Mouse (Mus musculus) gastrocnemius, adult 8-10 months (tissue): ENCODE data around the gene Sept12. TPM values are rescaled to one million over a fixed set of nuclear protein-coding genes. Genes with fewer than 3 reads are reported as not detected.

Experiments used
- DNase-seq, 2 experiments: peaks; one replicate each; pipeline ENCODE4 v3.0.0; 2022; ENCODE audit warnings: low spot score in 2 of 2
- total RNA-seq, 4 experiments: library from RNA; stranded (reverse); gene quantifications; 2 replicates each; pipeline ENCODE4 v1.2.4; 2022

The Sept12 gene
- total RNA-seq, 4 experiments from 2014 or later: not detected

DNA sequence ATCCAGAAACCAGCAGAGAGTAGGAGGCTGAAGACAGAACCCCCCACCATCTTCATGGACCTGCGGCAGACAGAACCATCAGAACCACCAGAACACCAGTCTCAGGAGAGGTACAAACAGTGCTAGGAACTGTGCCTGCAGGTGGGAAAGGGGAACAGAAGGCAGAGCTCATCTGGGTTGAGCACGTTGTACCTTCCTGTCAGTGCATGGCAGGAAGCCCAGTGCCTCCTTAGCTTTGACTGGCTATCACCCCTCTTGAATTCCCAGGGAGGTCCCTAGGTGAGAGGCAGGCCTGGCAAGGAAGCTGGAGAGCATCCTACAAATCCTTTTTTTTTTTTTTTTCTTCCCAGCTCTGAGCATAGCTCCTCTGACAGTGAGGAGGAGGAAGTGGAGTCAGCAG, 21.5 kb downstream of the Sept12 start:
- DNase-seq: no peak

DNA sequence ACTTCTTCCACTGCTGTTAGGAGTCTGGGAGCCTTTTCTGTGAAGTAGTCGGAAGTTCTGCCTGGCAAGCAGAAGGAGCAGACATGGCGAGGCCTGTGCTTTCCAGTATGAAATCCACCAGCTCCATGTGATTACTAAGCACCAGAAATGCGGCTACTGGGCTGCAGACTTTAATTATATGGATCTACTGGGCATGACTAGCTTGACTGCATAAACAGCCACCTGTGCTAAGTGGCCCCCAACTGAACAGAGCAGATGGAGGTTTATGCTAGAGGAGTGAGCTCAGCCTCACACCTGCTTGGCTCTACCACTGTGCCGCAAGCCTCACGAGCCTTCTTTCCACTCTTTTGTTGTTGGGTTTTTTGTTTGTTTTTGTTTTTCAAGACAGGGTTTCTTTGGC, 23.1 kb downstream of the Sept12 start:
- no peak for DNase-seq

DNA sequence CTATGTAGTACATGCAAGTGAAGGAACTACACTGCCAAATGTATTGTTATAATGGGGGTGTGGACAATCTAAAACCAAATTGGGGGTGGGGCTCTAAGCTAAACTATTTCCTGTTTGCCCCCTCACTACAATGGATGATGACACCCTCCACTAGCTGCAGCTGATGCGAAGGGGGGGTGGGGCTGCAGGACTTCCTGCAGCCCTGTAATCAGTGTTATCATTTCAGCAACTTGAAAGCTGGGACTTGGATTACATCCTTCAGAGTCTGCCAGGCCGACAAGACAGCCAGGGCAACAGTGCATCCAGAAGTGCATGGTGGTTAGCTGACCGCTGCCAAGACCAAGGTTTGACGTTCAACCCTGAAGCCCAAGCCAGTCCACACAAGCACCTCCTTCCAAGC, 26.0 kb downstream of the Sept12 start:
- no peak for DNase-seq

DNA sequence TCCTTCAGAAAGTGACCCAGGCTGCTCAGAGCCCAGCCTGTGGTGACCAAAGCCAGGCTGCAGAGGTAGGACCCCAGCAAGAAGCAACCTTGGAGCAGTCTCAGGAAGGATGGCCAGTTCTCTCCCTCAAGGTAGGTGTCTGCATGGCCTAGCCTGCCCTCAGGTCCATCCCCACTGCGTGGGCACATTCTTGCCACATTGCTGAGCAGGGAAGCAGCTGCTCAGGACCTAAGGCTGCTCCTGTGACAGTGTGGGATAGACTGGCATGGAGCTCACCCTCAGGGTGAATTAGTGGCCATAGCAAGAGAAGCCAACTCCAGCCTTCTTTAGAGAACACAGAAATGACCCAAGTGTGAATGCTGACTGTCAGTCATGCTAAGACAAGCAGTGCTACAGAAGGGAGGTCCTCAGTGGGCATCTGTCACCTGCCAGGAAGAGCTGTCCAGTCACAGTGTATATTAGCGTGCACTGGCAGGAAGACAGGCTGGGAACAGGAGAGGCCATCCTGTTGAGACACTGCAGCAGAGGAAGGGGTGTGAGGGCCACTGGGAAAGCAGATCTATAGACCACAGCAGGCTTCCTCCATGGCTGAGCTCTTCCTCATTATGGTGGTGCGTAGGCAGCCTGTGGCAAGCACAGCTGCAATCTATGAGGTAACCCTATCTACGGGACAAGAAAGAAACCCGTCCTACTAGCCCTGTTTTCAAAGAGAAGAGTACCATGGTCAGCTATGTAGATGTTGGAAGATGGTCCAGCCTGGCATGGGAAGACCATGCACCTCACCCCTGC, 28.4 kb downstream of the Sept12 start:
- no peak for DNase-seq

DNA sequence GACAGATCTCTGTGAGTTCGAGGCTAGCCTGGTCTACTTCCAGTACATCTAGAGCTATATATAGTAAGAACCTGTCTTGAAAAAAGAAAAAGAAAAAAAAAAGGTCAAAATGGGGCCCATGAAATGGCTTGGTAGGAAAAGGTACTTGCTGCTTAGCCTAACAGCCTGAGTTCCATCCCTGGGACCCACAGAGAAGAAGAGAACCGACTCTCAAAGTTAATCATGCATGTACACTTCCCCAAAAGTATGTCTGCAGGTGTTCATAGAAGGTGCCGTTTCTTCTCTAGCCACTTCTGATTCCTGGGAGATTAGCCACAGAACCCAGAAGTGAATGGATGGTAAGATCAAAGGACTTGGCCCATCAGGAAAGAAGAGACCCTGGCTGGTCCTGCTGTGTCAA, 29.2 kb downstream of the Sept12 start:
- no peak for DNase-seq

DNA sequence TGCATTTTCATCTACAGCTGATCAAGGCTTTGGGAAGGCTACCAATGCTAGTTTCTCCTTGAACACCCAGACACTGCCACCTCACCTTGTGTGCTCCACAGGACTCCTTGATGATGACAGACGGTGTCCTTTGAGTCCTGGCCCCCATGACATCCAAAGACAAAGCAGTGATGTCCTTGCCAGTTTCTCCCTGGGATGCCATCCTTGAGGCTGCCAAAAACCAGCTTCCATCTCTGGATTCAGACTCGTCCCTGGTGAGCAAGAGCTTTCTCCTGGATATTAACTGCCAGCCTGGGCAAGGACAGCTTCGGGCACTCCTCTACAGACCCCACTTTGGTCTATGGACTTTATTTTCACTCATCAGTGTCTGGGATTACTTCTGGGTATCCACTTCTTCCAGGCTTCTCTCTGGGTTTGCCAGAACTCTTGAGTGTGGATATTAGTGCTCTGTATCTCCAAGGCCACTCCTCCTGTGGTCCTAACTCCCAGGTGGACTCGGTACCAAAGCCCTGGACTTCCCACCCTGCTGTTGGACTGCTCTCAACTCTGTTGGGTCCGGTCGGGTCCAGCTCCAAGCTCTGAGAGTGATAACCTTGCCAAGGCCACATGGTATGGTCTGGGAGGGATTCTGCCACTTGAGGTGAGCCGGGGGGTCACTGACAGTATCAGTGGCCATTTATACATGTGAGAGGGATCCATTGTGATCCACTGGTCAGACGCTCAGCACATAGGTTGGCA, 32.1 kb downstream of the Sept12 start:
- DNase-seq: no peak

DNA sequence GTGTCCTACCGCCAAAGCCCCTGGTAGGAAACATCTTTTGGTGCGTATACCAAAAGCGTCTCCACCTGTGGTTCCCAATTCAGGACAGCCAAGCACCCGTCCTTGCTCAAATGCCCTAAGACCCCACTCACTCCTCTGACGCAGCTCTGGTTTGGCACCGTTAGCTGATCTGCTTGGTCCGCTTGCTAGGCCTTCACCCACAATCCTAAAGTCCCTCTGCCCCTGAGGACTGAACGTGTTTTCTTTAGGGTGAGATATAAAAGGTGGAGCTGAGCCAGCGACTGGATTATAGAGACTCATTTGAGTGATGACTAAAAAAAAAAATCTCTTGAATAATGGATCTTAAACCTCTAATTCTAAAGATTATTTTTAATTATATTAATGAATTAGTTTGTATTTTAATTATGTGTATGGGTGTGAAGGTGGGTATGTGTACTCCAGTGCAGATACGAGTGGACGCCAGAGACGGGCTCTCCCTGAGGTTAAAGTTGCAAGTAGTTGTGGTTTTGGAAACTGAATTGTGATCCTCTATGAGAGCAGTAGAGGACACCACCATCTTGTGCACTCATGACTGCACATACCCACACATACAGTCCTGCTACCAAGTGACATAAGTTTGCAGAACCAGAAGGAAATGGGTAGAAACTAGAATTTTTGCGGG, 32.8 kb downstream of the Sept12 start:
- DNase-seq: no peak

DNA sequence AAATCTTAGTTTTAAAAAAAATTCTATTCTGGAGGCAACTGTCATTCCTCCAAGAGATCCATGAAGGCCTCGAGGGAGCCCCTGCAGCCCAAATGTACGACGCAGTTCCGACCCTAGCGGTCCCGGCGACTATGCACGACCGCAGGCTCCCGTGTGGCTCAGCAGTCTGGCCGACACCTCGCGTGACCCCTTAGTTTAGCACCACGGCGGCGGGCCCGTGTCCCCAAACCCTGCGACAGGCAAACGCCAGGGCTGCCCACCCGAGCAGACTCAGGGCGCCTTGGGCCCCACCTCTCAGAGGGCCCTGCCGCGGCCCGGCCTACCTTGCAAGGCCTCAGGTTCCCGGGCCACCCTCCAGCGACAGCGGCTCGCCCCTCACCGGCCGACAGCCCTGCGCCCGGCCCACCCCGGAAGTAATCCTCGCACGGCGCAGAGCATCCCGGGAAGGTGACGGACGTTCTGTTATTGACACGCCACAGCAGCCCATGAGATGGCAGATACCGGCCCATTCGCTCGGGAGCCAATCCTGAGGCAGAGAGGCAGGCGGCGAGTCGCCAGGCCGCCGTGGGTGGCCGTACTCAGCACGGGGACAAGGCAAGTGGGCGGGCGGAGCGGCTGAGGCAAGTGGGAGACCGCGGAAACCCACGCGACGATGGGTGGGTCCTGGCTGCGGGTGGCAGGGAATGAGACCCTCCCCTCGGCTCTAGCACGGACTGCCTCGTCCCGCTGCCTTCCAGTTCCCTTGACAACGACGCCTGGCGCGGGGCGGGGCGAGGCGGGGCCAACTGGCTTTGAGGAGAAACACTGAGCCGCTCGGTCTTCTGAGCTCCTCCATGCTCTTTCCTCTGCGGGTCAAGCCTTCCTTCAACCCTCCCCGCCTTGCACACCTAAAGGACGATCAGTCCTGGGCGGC, 33.6 kb downstream of the Sept12 start, which contains the start of gene Anks3:
Anks3 (minus strand) TSS at position 409 of the 913 bp plus-strand sequence.
- peak; percentile 97 to 98 for DNase-seq

DNA sequence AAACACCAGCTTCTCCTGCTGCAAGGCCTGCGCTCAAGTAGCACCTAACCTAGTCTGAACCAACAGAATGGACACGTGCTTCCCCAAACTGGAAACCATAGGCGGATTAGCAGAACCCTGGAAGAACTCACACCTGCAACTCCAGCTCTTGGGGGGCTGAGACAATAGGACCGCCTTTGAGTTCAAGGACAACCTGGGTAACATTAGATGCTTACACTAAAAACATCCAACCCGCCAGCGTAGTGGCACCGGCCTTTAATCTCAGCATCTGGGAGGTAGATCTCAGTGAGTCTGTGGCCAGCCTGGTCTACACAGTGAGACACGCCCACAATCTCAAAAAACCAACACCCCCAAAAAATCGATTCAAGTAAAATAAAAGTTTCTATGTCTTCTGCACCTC, 34.3 kb downstream of the Sept12 start:
- DNase-seq: no peak

DNA sequence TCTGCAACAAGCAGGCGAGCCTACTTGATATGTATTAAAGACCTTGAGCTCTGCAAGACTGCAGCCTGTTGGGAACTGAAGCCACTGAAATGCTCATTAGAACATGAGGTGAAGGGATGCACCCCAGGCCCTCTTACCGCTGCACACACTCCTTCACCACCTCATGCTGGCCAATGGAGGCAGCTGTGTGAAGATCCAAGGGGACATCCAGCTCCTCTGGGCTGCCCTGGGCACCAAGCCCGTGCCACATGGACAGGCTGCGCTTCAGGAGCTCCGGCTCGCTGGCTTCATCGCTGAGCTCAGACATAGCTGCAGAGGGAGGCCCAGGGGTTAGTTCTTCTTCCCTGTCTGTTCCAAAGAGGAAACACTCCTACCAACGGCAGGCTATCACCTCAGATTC, 37.4 kb downstream of the Sept12 start:
- DNase-seq: no peak

DNA sequence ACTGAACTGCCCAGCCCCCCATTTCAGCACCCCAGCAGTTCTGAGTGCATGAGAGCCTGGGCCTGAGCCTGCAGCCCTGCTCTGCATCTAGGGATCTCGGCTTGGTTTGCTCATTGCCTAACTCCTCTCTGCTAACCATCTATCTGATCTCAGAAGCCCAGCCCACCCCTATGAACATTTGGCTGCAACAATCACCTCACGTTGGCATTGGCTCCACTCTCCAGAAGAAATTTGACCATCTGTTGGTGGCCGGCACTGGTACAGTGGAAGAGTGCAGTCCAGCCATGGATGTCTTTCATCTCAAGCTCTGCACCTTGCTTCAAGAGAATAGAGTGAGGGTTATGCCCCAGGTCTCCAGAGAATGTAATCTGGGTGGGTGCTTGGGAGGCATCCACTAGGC, 40.2 kb downstream of the Sept12 start:
- no peak for DNase-seq

DNA sequence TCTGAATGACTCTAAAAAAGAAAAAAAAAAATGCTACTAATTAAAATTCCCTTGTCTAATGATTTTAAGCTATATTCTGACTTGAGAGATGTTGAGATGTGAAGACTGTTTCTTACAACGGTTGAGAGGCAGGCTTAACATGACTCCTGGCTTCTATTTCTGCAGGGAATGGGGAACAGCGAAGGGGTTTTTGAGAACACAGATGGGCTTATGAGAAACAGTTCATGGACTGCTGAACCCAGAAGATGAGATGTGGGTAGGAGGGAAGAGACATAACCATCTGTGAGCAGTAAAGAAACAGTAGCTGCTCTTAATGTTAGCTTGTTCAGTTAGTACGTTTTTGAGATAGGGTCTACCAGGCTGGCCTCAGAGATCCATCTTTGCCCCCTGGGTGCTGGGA, 41.0 kb downstream of the Sept12 start:
- DNase-seq: no peak

DNA sequence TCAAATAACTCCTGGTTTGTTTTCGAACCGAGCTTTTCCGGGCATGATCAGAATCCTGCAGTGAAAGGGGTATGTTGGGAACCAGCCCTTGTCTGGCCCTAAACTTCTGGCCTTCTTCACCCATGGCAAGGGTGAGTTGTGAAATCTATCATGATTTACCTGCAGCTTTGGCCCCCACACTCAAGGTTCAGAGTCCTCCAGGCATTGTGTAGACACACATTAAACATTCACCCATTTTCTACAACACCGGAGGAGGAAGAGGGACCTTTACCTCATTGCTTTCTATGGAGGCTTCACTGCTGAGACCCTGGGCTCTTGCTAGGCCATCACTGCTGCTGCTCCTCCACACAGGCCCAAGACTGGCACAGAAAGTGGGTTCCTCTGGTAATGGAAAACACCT, 50.3 kb downstream of the Sept12 start:
- no peak for DNase-seq

DNA sequence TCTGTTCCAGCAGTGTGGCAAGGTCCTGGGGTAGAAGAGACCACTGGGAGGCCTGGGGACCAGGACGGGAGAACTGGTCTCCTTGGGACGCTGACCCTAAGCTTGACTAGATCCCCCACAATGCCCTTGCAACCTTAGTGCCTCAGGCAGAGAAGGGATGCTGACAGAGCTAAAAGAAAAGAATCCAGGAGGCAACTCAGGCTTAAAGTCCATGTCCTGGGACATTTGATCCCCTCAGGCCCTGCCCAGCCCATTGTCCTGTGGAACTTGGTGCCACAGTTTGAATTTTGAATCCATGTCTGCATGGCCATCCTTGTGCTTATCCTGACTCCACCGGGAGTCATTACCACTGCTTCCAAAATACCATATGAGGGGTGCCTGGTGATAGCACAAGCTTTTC, 51.5 kb downstream of the Sept12 start:
- DNase-seq: no peak

DNA sequence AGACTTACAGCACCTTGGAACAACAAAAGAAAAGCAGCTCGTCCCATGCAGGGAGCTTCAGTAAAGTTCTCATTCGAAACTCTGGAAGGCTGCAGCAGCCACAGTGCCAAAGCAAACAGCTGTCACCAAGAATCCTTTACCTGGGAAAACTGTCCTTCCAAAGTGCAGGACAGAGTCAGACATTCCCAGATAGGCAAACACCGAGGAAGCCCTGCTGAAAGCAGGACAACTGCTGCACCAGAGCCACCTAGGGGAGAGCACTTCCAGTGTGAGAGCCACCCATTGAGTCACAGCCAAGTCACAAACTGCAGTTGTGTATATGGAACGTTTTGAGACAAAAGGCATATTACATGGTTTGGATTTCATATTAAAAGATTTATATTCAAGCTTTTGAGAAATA, 52.2 kb downstream of the Sept12 start:
- DNase-seq: no peak

DNA sequence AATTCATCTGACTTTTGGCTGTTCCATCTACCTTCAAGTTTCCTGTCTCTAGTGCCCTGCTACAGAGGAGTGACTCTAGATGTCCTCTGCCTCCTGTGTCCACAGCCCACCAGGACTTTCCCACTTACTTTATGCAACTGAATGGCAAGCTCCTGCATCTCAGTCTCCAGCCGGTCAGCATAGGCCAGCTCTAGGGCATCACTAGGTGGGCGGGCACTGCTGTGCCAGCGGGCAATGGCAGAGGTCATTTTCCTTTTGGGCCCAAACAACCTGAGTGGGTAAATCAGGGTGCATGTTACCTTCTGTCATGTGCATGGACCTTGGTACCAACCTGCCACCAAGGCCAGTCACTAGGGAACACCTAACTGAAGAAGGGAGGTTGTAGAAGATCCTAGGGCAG, 54.2 kb downstream of the Sept12 start:
- no peak for DNase-seq

DNA sequence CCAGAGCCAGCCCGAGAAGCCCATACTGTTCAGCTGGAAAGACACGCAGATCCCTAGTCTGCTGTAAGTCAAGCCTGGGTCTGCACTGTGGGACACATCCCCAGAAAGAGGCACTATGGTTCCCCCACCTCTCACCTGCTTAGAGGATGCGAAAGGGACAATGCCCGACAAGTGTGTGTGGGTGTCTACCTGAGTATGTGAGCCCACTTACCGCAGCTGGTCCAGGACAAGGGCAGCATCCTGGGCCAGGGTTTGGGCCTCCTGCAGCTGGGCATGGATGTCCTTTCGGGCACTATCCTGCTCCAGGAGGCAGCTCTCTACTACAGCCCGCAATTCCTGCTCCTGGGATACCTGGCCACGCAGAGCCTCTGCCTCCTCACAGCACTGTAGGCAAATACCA, 54.8 kb downstream of the Sept12 start:
- DNase-seq: no peak

DNA sequence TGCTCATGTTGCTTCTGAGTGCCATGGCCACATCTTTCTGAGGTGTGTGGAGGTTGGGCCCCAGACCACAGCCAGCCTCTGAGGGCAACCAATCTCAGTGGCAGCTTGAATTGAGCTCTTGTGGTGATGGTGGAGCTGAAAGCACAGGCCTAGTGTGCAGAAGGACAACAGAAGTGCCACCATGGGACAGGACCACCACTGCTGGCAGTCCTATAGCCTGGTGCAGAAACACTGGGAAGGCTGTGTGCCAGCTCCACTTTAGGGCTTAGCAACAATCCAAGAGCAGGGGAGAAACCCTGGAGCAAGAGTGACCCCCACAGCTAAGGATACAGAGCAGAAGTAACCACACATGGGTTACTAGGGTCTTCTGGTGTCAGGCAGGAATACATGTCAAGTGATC, 56.6 kb downstream of the Sept12 start:
- no peak for DNase-seq

DNA sequence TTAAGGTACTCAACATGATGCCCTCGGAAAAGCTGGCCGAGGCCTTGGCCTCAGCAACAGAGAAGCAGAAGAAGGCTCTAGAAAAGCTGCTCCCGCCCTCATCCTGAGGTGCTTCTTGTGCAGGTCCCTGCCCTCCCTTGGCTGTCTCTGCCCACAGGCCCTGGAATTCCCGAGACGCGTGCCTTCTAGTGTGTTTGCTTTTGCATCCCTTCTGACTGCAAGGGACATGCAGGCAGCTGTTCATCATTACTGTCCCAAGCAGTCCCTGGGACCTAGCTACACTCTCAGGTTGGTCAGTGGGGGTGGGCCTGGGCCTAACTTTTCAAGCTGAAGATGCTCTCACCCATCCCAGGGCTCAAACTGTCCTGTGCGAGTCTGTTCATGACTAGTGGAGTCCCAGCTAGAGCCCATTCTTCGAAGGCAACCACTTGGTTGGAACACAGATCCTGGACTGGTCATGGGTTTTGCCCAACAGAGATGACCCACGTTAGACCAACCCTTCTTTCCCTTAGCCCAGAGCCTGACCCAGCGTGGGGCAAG, 57.3 kb downstream of the Sept12 start:
- DNase-seq: no peak

DNA sequence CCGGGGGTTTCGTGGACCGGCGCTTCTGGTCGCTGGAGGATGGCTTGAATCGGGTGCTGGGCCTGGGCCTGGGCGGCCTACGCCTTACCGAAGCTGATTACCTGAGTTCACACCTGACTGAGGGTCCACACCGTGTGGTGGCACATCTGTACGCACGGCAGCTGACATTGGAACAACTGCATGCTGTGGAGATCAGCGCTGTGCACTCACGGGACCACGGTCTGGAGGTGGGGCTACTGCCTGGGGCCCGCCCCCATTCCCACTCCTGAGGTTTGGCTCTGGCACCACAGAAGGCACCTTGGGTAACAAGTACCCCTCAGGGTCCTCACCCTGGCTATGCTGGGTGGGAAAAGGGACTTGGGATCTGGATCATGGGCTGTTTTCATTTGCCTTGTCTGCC, 58.2 kb downstream of the Sept12 start:
- no peak for DNase-seq

DNA sequence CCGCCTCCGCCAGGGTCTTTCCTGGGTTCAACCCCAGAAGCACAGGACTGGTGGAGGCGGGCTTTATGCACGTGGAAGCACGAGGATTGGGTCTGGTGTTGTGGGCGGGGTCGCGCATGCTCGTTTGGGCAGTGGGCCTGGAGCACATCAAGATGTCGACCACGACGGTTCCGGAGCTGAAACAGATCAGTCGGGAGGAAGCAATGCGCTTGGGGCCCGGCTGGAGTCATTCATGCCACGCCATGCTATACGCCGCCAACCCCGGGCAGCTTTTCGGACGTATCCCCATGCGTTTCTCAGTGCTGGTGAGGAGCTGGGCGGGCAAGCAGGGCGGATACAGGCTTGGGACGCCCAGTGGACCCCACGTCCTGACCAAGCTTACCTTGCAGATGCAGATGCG, 58.7 kb downstream of the Sept12 start:
- DNase-seq: peak; percentile 88 to 91
